Mouse (Mus musculus) limb, embryonic 14.5 days (tissue): ENCODE measurements at regions not wholly inside any gene's neighbourhood (a gene's known extent, or its start where the extent isn't known, plus 50 kb on each side); places are given as distances from the start of the nearest gene placed in this dataset.

Experiments used
- ATAC-seq: fragments of 200-750 bp; cut with Nextera tagmentation; 2 replicates; pipeline ENCODE4 v1.8.0; 2017; ENCODE audit warnings: low read depth, moderate number of reproducible peaks, moderate TSS enrichment; ENCODE audit not compliant: low FRiP score
- DNase-seq: peaks from one replicate; pipeline ENCODE4 v3.0.0-alpha.2; 2015; ENCODE audit warnings: low spot score
- H3K27ac ChIP-seq: fragments of 300-500 bp; sonication (generic); replicated peaks from 2 replicates; pipeline ENCODE4 v1.5.1; 2014; ENCODE audit warnings: low read depth, mild to moderate bottlenecking, low read length, moderate library complexity, mixed read lengths
- H3K27me3 ChIP-seq: fragments of 300-500 bp; sonication (generic); 2 replicates; pipeline ENCODE4 v1.6.1; 2014; ENCODE audit warnings: low read length, mixed read lengths; ENCODE audit not compliant: control insufficient read depth, insufficient read depth
- H3K36me3 ChIP-seq: fragments of 300-500 bp; sonication (generic); 2 replicates; pipeline ENCODE4 v1.6.1; 2014; ENCODE audit warnings: mild to moderate bottlenecking, low read length, moderate library complexity, mixed read lengths; ENCODE audit not compliant: control insufficient read depth, insufficient read depth
- H3K4me1 ChIP-seq: fragments of 300-500 bp; sonication (generic); 2 replicates; pipeline ENCODE4 v1.6.1; 2014; ENCODE audit warnings: antibody characterized with exemption, low read length, mixed read lengths; ENCODE audit not compliant: control insufficient read depth, insufficient read depth
- H3K4me2 ChIP-seq: fragments of 300-500 bp; sonication (generic); replicated peaks from 2 replicates; pipeline ENCODE4 v1.6.1; 2014; ENCODE audit warnings: low read depth, mild to moderate bottlenecking, low read length, moderate library complexity; ENCODE audit not compliant: severe bottlenecking
- H3K4me3 ChIP-seq: fragments of 300-500 bp; sonication (generic); replicated peaks from 2 replicates; pipeline ENCODE4 v1.5.1; 2014; ENCODE audit warnings: low read length
- H3K9ac ChIP-seq: fragments of 300-500 bp; sonication (generic); 2 replicates; pipeline ENCODE4 v1.6.1; 2014; ENCODE audit warnings: mild to moderate bottlenecking, low read depth, low read length, moderate library complexity; ENCODE audit not compliant: severe bottlenecking
- H3K9me3 ChIP-seq: fragments of 300-500 bp; sonication (generic); 2 replicates; pipeline ENCODE4 v1.6.1; 2016; ENCODE audit warnings: low read length; ENCODE audit not compliant: control insufficient read depth
- POLR2A ChIP-seq: fragments of 200-500 bp; IDR thresholded peaks from 2 replicates; pipeline ENCODE4 v1.8.0; 2012; ENCODE audit warnings: inconsistent platforms, mild to moderate bottlenecking, moderate library complexity, borderline replicate concordance; ENCODE audit not compliant: insufficient read depth, insufficient read length; ENCODE audit errors: extremely low read depth
- WGBS: fragments of 180-500 bp; shearing (Covaris S2); extraction: QIAGEN DNeasy Blood & Tissue Kit; methylation state at CpG from one replicate; pipeline ENCODE4 v1.1.7; 2014; 5-methylcytosine and 5-hydroxymethylcytosine counted together

DNA sequence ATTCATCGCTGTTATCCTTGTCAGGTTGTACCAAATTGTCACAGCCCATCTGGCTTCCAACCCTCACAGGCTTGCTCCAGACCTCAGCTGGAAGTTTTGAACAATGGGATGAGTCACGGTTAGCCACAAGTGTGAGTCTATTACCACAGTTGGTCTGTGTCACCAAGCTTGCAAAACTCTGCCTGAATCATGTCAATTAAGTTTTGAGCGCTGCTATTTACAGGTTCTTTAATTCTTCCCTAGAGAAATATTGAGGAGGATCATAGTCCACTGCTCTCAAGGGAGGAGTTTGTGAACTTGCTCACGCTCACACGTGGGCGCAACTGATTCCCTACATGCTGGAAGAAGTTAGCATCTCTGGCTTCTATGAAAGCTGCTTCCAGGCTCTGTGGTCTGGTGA lies 292.6 kb downstream of the Lmo4 start:
- Histone ChIP-seq H3K4me2 (peak overlapping the region; percentile 11; the same call in 1 of the 2 replicates), H3K9me3 (no peaks in the 10 kb centered on the region)

DNA sequence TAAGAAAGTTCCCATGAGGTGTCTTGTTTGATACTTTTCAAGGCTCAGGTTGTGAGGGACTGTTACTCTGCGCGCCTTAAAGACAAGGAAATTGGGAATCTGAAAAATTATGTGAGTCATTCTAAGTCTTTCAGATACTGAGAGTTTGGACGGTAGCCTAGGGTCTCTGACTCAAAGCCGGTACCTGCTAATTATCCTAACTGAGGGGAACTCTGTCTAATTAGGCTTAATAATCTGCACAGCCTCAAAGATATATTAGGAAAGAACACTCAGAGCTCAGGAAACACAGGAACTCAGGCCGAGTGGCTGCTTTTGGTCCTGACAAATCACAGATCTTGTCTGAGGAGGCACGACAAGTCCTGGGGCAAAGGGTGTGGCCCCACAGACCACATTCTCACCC lies 295.7 kb downstream of the Lmo4 start:
- ATAC-seq (no peak), DNase-seq (no peak)
- peaks cover 18% of the 10 kb centered on the region for H3K4me1 ChIP-seq
- no peaks in the 10 kb centered on the region for H3K9me3 ChIP-seq
- no peaks in the 10 kb centered on the region for H3K27me3 ChIP-seq
- H3K9ac ChIP-seq: no peak overlapping the region
- no peak overlapping the region for H3K27ac ChIP-seq
- no peak overlapping the region for H3K4me2 ChIP-seq
- WGBS: 41% methylated on average over 6 of the region's 6 CpGs
- H3K36me3 ChIP-seq: no peaks in the 10 kb centered on the region
- no peak overlapping the region for H3K4me3 ChIP-seq
- TF ChIP-seq POLR2A: no peak

More for the DNA sequence above, 292.6 kb downstream of the Lmo4 start:
- Histone ChIP-seq H3K27me3 (no peaks in the 10 kb centered on the region), H3K4me1 (peaks cover 25% of the 10 kb centered on the region), H3K4me3 (no peak overlapping the region), H3K36me3 (no peaks in the 10 kb centered on the region), H3K9ac (no peak overlapping the region), H3K27ac (no peak overlapping the region)
- no peak for TF ChIP-seq POLR2A
- DNase-seq (no peak), ATAC-seq (no peak)
- 39% methylated on average over 6 of the region's 6 CpGs for WGBS

DNA sequence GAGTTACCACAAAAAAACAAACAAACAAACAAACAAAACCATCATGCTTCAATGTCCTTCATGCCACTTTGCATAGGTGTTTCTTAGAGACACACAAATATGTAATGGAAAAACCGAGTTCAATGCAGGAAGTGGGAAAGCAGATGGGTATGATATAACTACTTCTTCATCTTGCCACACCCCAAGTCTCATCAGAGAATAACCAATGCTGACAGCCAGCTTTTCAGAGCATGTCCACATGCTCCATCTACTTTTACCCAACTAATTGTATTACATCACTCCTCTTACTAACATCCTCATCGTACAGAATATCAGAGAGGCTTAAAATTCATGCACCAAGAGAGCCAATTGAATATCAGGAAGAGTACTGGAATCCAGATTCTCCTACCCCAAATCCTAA lies 301.6 kb downstream of the Lmo4 start:
- H3K4me2 ChIP-seq: no peak overlapping the region
- ATAC-seq: no peak
- H3K9ac ChIP-seq: no peak overlapping the region
- TF ChIP-seq POLR2A: no peak
- H3K4me1 ChIP-seq: no peaks in the 10 kb centered on the region
- H3K27ac ChIP-seq: no peak overlapping the region
- H3K36me3 ChIP-seq: no peaks in the 10 kb centered on the region
- H3K4me3 ChIP-seq: no peak overlapping the region
- DNase-seq: no peak
- no peaks in the 10 kb centered on the region for H3K9me3 ChIP-seq
- H3K27me3 ChIP-seq: no peaks in the 10 kb centered on the region
- WGBS: 81% methylated on average over 2 of the region's 2 CpGs

DNA sequence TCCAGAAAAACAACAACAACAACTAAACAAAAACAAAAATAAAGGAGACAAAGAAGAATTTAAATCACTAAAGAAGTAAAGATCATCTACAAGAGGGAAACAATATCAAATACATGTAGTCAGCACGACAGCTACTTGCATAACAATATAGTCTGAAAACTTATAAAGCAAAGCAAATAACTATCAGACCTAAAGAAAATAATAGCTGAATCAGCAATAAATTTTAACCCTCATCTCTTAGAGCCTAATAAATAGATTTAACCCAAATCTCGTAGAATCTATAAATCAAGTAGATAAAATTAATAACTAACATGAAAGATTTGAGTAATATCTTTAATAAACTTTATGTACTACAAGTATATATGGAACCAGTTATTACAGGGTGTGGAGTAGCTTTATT lies 324.2 kb downstream of the Lmo4 start:
- no peak overlapping the region for H3K4me3 ChIP-seq
- TF ChIP-seq POLR2A: no peak
- no peaks in the 10 kb centered on the region for H3K27me3 ChIP-seq
- no peak overlapping the region for H3K27ac ChIP-seq
- H3K4me1 ChIP-seq: no peaks in the 10 kb centered on the region
- H3K4me2 ChIP-seq: no peak overlapping the region
- H3K9ac ChIP-seq: no peak overlapping the region
- H3K9me3 ChIP-seq: no peaks in the 10 kb centered on the region
- DNase-seq (no peak), ATAC-seq (no peak)
- WGBS: 73% methylated on average over 2 of the region's 2 CpGs
- H3K36me3 ChIP-seq: no peaks in the 10 kb centered on the region

DNA sequence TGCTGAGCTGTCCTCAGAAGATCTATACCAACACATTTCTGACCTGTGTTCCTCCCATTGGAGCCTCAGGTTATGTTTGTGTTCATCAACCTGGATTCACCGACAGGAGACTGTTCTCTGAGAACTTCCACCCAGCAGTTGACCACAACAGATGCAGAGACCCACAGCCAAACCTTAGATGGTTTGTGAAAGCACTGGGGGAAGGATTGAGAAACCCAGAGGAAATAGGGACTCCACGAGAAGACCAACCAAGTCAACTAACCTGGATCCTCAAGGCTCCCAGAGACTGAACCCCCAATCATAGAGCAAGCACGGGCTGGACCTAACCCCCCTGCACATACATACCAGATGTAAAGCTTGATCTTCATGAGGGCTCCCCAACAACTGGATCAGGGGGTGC lies 331.1 kb downstream of the Lmo4 start:
- Histone ChIP-seq H3K27ac (no peak overlapping the region), H3K9me3 (no peaks in the 10 kb centered on the region), H3K4me3 (no peak overlapping the region), H3K36me3 (no peaks in the 10 kb centered on the region), H3K9ac (no peak overlapping the region), H3K4me2 (no peak overlapping the region), H3K27me3 (no peaks in the 10 kb centered on the region), H3K4me1 (no peaks in the 10 kb centered on the region)
- 78% methylated on average over 3 of the region's 3 CpGs for WGBS
- ATAC-seq (no peak), DNase-seq (no peak)
- no peak for TF ChIP-seq POLR2A

DNA sequence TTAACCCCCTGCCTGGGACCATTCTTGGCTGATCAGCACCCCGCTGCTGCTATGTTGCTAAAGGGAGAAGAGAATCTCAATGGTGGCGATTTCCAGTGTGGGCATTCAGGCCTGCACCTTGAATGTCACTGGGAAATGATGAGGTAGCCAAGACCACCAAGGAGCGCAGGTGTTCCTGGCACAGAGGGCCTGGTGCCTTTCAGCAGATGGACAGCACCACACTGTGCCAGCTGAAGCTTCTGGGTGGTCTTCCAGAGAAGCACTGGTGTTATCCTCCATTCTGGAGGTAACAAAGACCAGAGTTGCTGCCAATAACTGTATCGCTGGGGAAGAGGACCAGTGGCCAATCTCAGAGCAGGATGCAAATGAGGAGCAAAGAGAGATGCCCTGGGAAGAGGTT lies 338.5 kb downstream of the Lmo4 start:
- H3K9ac ChIP-seq: no peak overlapping the region
- no peak for ATAC-seq
- H3K36me3 ChIP-seq: no peaks in the 10 kb centered on the region
- no peak overlapping the region for H3K27ac ChIP-seq
- no peaks in the 10 kb centered on the region for H3K9me3 ChIP-seq
- no peaks in the 10 kb centered on the region for H3K27me3 ChIP-seq
- H3K4me3 ChIP-seq: no peak overlapping the region
- no peak for TF ChIP-seq POLR2A
- DNase-seq: no peak
- peaks cover 9% of the 10 kb centered on the region for H3K4me1 ChIP-seq
- H3K4me2 ChIP-seq: no peak overlapping the region
- WGBS: 75% methylated on average over 4 of the region's 4 CpGs
